Mouse (Mus musculus) spleen, postnatal 10 days (tissue): Measurements from ENCODE around the gene Gm10135.
A peak's percentile ranks its signal among the peaks of the same experiment; 100 is the strongest.
"Not testable (repeated sequence)": the region's sequence is repeated elsewhere in the genome, so short reads cannot be mapped to it uniquely, and the experiment has no call there.

ENCODE experiments used
- DNase-seq, 2 experiments: peaks; one replicate each; pipeline ENCODE4 v3.0.0; 2021 to 2022; ENCODE audit warnings: low spot score in 2 of 2

Gm10135 gene

GRCm38 (mm10) chr5:72974602-72975001 lies at the start of gene Gm10135:
Gene Gm10135 (minus strand): TSS chr5:72974702.
- no peak for DNase-seq

DNA sequence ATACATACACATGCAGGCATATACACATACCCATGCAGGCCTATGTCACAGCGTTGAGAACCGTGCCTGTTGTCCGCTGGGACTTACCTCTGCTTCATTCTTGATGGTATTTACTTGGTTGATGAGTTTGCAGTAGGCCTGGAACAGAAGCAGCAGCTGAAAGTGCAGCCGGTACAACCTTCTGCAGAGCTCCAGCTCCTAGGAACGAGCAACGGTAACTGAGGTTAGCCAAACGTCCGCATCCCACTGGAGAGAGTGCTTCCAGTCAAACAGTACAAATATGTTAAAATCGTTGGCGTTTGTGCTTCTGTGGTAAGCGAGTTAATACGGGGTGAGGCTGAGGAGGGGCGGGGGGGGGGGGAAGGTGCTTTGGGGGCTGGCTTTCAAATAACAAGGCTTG lies 49.3 kb upstream of the Gm10135 start:
- DNase-seq: no peak

GRCm38 (mm10) chr5:73014745-73015144 lies 40.2 kb upstream of the Gm10135 start:
- no peak for DNase-seq

GRCm38 (mm10) chr5:73013611-73014287 lies 39.2 kb upstream of the Gm10135 start:
- DNase-seq: not testable (repeated sequence)

DNA sequence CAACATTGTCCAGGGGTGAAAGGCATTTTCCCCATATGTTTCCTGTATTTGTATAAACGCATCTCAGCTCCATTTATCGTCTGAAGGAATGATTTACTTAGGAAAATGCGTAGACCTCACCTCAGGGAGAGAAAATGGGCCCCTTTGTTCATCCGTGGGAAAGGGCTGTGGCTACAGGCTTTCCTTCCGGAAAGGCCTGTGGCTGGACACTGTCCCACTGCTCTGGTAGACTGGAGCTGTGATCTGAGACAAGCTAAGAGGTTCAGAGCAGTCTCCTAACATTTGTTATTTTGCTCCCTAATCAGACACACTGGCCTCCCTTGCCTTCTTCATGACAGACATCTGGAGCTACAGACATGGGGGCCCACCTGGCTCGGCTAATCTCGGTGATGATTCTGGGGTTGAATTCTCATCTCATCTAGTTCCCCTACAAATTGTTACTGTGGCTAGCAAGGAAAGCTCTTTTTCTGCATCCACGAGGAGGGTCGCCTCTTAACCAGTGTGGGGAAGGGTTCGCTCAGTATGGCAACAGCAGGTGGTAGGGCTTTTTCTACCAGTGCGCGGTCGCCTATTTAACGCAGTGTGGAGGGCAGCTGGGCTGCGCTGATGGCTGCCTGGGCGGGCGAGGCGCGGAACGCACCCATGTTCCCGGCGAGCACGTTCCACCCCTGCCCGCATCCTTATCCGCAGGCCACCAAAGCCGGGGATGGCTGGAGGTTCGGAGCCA lies 38.5 kb upstream of the Gm10135 start:
- not testable (repeated sequence) for DNase-seq

DNA sequence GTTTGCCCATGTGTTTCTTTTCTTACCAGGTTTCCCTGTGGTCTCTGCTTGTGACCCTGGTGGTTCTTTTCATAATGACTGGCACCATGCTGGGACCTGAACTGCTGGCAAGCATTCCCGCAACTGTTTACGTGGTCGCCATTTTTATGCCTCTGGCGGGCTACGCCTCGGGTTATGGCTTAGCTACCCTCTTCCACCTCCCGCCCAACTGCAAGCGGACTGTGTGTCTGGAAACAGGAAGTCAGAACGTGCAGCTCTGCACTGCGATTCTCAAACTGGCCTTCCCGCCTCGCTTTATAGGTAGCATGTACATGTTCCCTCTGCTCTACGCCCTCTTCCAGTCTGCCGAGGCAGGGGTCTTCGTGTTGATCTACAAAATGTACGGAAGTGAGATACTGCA lies 37.3 kb upstream of the Gm10135 start:
- not testable (repeated sequence) for DNase-seq

DNA sequence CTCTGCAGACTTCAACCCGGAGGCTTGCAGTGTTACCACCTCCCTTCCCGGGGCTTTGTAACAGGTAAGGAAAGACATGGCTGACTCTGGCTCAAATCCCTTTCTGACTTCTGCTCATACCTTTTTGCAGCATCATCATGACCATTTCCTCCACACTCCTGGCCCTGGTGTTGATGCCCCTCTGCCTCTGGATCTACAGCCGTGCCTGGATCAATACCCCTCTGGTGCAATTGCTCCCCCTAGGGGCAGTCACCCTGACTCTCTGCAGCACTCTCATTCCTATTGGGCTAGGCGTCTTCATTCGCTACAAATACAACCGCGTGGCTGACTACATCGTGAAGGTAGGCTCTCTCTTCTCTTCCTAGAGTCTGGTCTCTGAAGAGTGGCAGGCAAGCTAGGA lies 33.7 kb upstream of the Gm10135 start:
- not testable (repeated sequence) for DNase-seq

GRCm38 (mm10) chr5:73007582-73007959 lies 33.1 kb upstream of the Gm10135 start:
- no peak for DNase-seq

DNA sequence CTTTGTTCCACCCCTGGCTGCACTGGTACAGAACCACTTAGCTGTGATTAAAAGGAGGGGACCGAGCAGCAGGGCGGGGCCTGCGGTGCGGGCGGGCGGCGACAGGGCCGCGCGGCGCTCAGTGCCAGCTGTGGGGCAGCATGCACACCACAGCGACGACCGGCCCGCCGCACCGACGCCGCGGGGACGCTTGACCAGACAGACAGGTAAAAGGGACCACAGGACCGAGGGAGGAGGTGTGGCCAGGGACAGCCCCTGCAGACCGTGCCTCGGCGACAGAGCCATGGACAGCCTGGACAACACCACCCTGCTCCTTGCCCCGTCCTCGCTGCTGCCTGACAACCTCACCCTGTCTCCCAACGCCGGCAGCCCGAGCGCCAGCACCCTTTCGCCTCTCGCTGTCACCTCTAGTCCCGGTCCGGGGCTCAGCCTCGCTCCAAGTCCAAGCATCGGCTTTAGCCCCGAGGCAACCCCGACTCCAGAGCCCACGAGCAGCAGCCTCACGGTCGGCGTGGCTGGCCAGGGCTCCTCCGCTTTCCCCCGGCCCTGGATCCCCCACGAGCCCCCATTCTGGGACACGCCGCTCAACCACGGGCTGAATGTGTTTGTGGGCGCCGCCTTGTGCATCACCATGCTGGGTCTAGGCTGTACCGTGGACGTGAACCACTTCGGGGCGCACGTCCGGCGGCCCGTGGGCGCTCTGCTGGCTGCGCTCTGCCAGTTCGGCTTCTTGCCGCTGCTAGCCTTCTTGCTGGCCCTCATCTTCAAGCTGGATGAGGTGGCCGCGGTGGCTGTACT lies 32.5 kb upstream of the Gm10135 start, which contains the start of gene Slc10a4:
Gene Slc10a4 (plus strand): TSS at position 100 of the 798 bp plus-strand sequence.
- peak in 1 of 2 experiments; percentile 21 for DNase-seq

DNA sequence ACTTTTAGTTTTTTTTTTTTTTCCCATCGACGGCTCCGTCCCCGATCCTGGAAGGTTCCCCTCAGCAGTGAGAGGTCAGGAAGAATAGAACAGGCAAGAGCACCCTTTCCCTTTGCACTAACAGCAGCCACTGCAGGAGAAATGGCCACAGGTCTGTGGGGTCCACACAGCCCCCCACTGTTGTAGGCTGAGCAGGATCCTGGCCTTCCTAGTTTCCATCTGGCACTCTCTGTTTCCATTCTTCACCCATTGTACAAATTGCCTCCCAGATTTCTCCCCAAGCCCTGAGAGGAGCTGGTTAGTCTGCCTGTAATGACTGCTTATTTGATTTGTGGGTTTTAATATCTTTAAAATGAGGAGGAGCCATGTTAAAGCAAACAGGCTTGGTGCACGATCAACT lies 29.5 kb upstream of the Gm10135 start:
- no peak for DNase-seq

- not testable (repeated sequence) for DNase-seq
Observed at GRCm38 (mm10) chr5:72998546-72998945, 24.0 kb upstream of the Gm10135 start.

DNA sequence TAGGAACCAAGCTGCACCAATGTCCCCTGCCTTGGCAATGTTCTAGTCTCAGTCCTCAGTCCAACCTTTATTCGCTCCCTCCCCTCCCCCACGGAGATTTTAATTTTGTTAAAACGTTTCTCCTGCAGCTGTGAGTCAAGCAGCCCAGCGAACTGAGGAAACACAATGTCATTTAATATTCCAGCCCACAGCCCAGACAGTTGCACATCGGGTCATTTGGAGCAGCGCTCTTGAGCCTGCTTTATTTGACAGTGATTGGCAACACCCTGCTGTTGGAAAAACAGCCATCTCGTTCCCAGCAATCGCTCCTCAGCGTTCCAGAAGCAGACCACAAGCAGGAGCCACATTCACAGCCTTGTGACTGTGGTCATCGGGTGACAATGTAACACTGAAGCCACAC lies 20.9 kb upstream of the Gm10135 start:
- DNase-seq: no peak

DNA sequence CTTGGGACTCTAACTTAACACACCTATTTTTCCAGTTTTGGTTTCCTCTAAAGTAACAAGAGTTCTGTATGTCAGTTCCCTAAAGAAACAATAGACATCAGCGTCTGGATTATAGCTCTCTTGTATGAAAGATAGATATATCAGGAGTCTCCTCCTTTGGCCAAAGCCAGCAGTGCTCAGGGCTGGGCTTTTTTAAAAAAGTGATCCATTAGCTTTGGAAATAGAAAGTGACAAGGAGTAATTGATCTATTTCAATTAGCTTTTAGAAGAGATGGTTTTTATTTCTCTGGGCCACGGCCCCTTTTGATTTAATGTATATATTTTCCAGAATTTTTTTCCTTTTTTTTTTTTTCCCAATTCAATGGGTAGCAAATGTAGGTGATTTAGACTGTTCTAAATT lies 20.4 kb upstream of the Gm10135 start:
- no peak for DNase-seq

GRCm38 (mm10) chr5:72994424-72994823 lies 19.9 kb upstream of the Gm10135 start:
- no peak for DNase-seq

DNA sequence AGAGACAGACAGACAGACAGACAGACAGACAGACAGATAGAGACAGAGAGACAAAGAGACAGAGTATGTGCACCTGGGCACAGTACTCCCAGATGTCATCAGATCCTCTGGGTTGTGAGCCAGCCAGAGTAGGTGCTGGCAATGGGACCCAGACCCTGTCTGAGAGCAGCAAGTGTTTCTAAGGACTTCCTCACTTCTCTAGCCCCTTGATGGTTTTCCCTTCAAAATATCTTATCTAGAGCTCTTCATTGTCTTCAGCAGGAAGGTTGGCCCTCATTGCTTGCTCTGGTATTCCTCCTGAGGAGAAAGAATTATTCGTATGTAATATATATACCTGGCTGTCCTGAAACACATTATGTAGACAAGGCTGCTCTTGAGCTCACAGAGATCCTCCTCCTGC lies 18.0 kb upstream of the Gm10135 start:
- DNase-seq: no peak

DNA sequence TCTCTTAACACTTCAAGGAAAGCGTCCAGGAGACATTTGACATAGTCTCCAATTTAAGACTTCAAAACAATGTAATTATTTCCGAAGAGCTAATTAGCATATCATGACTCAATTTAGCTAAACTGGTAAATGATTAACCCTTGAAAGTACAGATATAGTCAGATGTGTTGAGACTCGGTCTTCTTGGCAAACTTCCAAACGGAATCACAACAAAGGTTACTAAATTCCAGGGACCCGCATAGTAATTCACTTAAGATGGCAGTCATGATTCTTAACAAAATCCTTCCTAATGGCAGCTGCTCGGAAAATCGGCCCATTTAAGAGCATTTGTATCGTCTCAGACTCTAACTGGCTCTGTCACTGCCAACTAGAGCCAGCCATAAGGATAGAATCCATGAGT lies 15.3 kb upstream of the Gm10135 start:
- no peak for DNase-seq

GRCm38 (mm10) chr5:72987786-72988185 lies 13.3 kb upstream of the Gm10135 start:
- no peak for DNase-seq

GRCm38 (mm10) chr5:72984091-72984490 lies 9.6 kb upstream of the Gm10135 start:
- no peak for DNase-seq

DNA sequence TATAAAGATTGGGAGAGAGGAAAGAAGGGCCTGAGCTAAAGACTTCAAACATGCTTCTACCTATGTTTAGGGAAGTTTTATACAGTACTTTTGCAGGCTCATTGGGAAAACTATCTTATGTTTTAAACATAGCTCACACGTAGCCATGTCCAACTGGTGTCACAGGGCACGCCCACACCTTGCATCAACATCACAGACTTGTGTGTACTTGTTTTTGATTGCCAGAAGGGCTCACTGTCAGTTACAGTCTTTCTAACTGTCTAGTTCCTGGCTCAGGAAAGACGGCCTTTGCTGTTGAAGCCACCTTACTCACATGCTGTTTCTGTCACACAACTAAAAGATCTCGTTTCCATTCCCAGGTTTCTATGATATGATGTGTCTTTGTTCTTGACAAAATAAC lies 2.0 kb upstream of the Gm10135 start:
- no peak for DNase-seq

- DNase-seq: no peak
Observed at GRCm38 (mm10) chr5:72975996-72976395, 1.5 kb upstream of the Gm10135 start.

DNA sequence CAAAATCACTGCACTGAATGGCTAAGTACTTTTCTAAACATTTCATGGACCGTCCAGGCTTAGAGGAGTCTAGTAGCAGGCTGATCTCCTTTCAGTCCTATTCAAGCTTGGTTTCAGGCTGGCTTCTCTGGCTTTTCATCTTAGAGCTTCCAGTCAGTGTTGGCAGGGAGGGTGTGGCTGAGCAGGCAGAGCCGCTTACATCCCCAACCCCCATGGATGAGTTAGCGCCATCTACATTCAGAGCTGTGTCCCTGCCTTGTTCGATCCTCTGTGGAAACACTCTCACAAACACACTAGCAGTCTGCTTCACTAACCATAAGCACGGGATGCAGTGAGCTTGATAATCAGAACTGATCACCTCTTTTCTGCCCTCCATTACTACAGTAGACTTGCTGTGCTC lies 1.6 kb downstream of the Gm10135 start:
- no peak for DNase-seq

- DNase-seq: no peak
Observed at GRCm38 (mm10) chr5:72972435-72972834, 2.1 kb downstream of the Gm10135 start.

DNA sequence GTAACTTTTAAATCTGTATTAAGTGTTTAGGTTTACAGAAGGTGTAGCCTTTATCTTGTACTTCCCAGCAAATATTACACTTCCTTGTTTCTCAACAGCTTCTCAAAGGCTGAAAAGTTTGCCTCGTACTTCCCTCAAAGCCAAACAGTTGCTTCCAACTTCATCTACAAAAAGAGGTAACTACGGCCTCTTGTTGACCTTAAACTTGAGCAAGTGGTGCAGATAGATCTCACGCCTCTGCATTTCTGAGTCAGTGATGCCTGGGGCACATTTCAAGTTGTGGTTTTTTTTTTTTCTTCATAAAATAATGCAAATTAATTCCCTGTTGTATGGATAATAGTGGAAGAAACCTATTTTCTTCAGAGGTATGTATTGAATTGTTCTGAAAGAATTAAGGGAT lies 8.8 kb downstream of the Gm10135 start:
- no peak for DNase-seq
